Mouse (Mus musculus) liver (tissue): ENCODE data around the gene Hist1h4d.
"Not testable (repeated sequence)": the region's sequence is repeated elsewhere in the genome, so short reads cannot be mapped to it uniquely, and the experiment has no call there.

Source experiments
- DNase-seq: peaks from one replicate; pipeline ENCODE4 v3.0.0-alpha.2; 2020; ENCODE audit warnings: mixed read lengths

Hist1h4d gene

DNA sequence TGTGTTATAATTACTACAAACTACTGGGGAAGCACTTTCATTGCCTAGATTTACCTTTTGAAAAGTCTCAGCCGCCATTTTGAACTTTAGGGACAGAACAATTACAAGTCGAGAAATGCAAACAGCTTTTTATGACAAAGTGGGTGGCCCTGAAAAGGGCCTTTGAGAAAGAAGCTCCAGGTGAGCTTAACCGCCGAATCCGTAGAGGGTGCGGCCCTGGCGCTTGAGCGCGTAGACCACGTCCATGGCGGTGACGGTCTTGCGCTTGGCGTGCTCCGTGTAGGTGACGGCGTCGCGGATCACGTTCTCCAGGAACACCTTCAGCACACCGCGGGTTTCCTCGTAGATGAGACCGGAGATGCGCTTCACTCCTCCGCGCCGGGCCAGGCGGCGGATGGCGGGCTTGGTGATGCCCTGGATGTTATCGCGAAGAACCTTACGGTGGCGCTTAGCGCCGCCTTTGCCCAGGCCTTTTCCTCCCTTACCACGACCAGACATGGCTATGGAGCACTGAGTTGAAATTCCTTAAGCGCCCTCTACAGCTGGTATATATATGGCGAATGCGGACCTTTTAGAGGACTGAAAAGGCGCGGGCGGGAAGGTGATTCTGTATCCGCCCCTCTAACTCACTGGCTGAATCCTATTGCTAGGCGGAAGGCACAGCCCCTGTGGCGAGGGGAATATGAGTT is 30.1 kb upstream of the Hist1h4d start, which contains the start of gene Hist1h4f:
TSS of gene Hist1h4f (minus strand) at position 503 of the 689 bp plus-strand sequence.
- peak; percentile 92 for DNase-seq

- DNase-seq = no peak
These were observed 29.2 kb upstream of the Hist1h4d start for GRCm38 (mm10) chr13:23551931-23552914.

GRCm38 (mm10) chr13:23552962-23553361 is 28.4 kb upstream of the Hist1h4d start, which contains the start of gene Hist1h1d:
Hist1h1d (plus strand) TSS chr13:23553262.
- DNase-seq = no peak

DNA sequence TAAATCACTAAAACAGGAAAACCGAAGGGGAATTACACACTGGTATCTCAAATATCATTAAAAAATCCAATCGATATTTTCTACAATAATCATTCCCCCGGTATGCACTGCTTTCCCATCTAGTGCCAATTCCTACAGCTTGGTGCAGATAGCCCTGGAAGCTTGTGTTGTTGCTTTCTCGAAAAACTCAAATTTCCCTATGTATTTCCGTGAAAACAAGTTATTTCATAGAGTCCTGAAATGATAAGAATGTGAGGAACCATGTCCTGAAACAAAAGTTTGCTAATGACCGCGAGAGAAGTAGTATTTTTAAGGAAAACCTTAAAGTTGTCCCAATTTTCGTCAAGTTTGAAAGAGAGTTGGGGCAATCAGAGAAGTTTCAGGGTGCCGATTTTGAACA is 27.0 kb upstream of the Hist1h4d start:
- no peak for DNase-seq

DNA sequence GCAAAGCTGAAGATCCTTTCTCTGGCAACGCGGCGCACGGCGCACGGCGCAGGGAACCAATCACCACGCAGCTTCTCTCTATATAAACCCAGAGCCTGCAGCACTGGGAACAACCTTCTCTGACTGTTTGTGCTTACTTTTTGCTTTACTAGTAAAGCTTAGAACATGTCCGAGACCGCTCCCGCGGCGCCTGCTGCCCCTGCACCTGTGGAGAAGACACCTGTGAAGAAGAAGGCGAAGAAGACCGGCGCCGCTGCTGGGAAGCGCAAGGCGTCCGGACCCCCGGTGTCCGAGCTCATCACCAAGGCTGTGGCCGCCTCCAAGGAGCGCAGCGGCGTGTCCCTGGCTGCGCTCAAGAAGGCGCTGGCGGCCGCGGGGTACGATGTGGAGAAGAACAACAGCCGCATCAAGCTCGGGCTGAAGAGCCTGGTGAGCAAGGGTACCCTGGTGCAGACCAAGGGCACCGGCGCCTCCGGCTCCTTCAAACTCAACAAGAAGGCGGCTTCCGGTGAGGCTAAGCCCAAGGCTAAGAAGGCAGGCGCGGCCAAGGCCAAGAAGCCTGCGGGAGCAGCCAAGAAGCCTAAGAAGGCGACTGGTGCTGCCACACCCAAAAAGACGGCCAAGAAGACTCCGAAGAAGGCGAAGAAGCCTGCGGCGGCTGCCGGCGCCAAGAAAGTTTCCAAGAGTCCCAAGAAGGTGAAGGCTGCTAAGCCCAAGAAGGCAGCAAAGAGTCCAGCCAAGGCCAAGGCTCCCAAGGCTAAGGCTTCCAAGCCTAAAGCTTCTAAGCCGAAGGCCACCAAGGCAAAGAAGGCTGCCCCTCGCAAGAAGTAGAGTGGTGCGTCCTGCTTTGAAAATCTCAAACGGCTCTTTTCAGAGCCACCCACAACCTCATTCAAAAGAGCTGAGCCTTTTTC is 26.2 kb upstream of the Hist1h4d start:
- peak; percentile 95 for DNase-seq

- peak; percentile 79 for DNase-seq
These were observed 25.5 kb upstream of the Hist1h4d start for GRCm38 (mm10) chr13:23555839-23556416.

- DNase-seq = no peak
These were observed 24.5 kb upstream of the Hist1h4d start for GRCm38 (mm10) chr13:23556906-23557305.

DNA sequence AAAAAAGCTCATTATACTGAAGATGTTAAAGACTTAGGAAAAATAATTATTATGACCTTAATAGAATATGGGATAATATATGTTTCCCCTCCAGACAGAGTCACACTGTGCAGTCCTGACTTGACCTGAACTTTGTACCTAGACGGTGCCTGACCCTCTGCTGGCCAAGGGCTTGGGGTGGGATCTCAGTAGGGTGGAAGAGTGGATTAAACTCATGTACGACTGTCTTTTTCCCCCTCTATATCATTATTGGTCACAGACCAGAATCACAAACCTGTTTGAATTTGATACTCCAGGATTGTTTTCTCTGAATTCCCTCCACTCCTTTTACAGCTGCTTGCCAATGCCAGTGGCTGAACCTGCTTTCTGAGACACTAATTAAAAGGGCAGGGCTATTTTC is 20.7 kb upstream of the Hist1h4d start:
- DNase-seq = not testable (repeated sequence)

GRCm38 (mm10) chr13:23561531-23561882 is 19.9 kb upstream of the Hist1h4d start:
- DNase-seq = not testable (repeated sequence)

- DNase-seq = peak; percentile 93
These were observed 19.3 kb upstream of the Hist1h4d start, which contains the start of gene Hist1h3e for GRCm38 (mm10) chr13:23561883-23562659. Hist1h3e (minus strand) TSS chr13:23562369.

GRCm38 (mm10) chr13:23562699-23563462 is 18.5 kb upstream of the Hist1h4d start:
- DNase-seq = peak; percentile 43

DNA sequence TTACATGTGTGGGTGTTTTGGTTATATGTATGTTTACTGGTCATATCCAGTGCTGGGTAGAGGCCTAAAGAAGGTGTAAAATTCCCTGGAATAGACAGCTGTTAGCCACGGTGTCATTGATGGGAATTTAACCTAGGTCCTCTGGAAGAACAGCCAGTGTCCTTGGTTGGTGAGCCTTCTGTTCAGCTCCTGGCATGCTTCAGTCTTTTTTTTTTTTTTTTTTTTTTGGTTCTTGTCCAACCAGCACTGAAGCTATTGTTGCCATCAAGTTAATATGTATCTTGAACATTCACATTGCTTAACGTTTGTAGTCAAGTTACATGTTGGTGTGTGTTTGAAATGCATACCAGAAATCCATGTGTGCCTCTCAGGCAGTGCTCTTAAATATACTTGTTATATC is 16.9 kb upstream of the Hist1h4d start:
- DNase-seq = no peak

DNA sequence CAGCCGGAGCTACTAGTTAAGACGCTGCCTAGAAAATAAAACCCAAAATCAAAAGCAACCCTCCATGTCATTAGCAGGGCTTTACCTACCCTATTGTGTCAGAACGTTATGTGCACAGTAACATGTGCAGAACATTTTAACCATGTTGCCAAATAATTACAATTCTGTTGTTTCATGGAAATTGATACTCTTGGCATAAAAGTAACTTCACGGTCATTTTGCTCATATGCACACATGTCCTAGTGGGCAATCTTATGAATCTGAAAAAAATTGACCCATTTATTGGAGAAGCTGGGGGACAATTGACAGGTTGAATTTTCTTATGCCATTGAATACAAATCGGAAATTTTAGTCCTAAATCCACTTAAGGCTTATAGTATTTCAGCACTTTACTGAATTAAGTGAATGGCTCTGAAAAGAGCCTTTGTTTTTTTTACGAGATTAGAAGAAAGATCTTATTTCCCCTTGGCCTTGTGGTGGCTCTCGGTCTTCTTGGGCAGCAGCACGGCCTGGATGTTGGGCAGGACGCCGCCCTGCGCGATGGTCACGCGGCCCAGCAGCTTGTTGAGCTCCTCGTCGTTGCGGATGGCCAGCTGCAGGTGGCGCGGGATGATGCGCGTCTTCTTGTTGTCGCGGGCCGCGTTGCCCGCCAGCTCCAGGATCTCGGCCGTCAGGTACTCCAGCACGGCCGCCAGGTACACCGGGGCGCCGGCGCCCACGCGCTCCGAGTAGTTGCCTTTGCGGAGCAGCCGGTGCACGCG is 11.0 kb upstream of the Hist1h4d start:
- not testable (repeated sequence) for DNase-seq

- DNase-seq = peak; percentile 88
These were observed 10.3 kb upstream of the Hist1h4d start, which contains the start of the genes Hist1h2ae and Hist1h2bg for GRCm38 (mm10) chr13:23571022-23571503. Hist1h2ae (minus strand) TSS chr13:23571220. Hist1h2bg (plus strand) TSS chr13:23571396.

DNA sequence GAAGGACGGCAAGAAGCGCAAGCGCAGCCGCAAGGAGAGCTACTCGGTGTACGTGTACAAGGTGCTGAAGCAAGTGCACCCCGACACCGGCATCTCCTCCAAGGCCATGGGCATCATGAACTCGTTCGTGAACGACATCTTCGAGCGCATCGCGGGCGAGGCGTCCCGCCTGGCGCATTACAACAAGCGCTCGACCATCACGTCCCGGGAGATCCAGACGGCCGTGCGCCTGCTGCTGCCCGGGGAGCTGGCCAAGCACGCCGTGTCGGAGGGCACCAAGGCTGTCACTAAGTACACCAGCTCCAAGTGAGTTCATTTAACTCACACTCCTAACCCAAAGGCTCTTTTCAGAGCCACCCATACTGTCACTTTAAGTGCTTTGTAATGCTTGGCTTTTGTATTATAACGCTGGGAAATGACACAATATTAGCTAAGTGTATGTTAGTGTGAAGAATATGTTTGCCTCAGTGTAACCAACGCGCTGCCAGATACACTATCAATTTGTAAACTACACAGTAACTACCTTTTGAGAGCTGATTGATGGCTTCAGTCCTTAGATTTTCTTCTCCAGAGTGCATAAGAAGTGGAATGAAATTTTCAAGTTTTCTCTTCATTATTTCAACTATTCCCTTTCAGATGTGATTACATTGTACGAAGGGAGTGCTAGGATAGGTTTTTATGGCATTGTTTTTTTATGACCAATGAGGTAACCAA is 9.7 kb upstream of the Hist1h4d start:
- DNase-seq = peak; percentile 34

- DNase-seq = no peak
These were observed 9.0 kb upstream of the Hist1h4d start for GRCm38 (mm10) chr13:23572218-23573033.

GRCm38 (mm10) chr13:23573034-23573897 is 8.1 kb upstream of the Hist1h4d start:
- peak; percentile 47 for DNase-seq
